Mouse (Mus musculus): ENCODE data around the gene Cd300lf. TPM values are rescaled to one million over a fixed set of nuclear protein-coding genes. Genes with fewer than 3 reads are reported as not detected.

The Cd300lf gene
- total RNA-seq, 2 experiments from 2014 or later: 0.58 TPM; not detected in 1

GRCm38 (mm10) chr11:115157933-115158719, 24.3 kb upstream of the Cd300lf start:
- DNase-seq (ENCODE audit: extremely low spot score in 1 of 2, low spot score in 2 of 2): no peak
- intact Hi-C loops (cut with DNase I): no loop called here
- no peak for TF ChIP-seq CTCF (IDR thresholded peaks at IDR 0.05)
- H3K27ac ChIP-seq: no peak overlapping the region
- no peak overlapping the region for H3K4me3 ChIP-seq

- Histone ChIP-seq H3K27ac (no peak overlapping the region), H3K4me3 (no peak overlapping the region)
- intact Hi-C loops (cut with DNase I): no loop called here
- TF ChIP-seq CTCF (IDR thresholded peaks at IDR 0.05): no peak
- DNase-seq (ENCODE audit: extremely low spot score in 1 of 2, low spot score in 2 of 2): no peak
Observed at GRCm38 (mm10) chr11:115155053-115155634, 21.4 kb upstream of the Cd300lf start.

- no peak overlapping the region for H3K4me3 ChIP-seq
- TF ChIP-seq CTCF (IDR thresholded peaks at IDR 0.05): peak; percentile 74
Observed at GRCm38 (mm10) chr11:115153699-115154292, 20.0 kb upstream of the Cd300lf start.

GRCm38 (mm10) chr11:115153088-115153487, 19.3 kb upstream of the Cd300lf start:
- TF ChIP-seq CTCF (IDR thresholded peaks at IDR 0.05): no peak
- intact Hi-C loops (cut with DNase I): no loop called here
- Histone ChIP-seq H3K4me3 (no peak overlapping the region), H3K27ac (no peak overlapping the region)
- DNase-seq (ENCODE audit: extremely low spot score in 1 of 2, low spot score in 2 of 2): no peak

More at GRCm38 (mm10) chr11:115153699-115154292, 20.0 kb upstream of the Cd300lf start:
- peak; percentile 63 to 66 for DNase-seq (ENCODE audit: extremely low spot score in 1 of 2, low spot score in 2 of 2)
- intact Hi-C loops (cut with DNase I): no loop called here
- no peak overlapping the region for H3K27ac ChIP-seq

GRCm38 (mm10) chr11:115151755-115152429, 18.1 kb upstream of the Cd300lf start:
- intact Hi-C loops (cut with DNase I): loop anchor here (1.0 kb wide), 1 partner anchor 69 kb away; no protein-coding TSS in a partner anchor
- Histone ChIP-seq H3K4me3 (no peak overlapping the region), H3K27ac (no peak overlapping the region)
- no peak for TF ChIP-seq CTCF (IDR thresholded peaks at IDR 0.05)
- no peak for DNase-seq (ENCODE audit: extremely low spot score in 1 of 2, low spot score in 2 of 2)

GRCm38 (mm10) chr11:115150741-115151254, 17.0 kb upstream of the Cd300lf start:
- DNase-seq (ENCODE audit: extremely low spot score in 1 of 2, low spot score in 2 of 2): no peak
- H3K27ac ChIP-seq: no peak overlapping the region
- intact Hi-C loops (cut with DNase I): no loop called here

GRCm38 (mm10) chr11:115147813-115148212, 14.0 kb upstream of the Cd300lf start:
- TF ChIP-seq CTCF (IDR thresholded peaks at IDR 0.05): no peak
- Histone ChIP-seq H3K27ac (no peak overlapping the region), H3K4me3 (no peak overlapping the region)
- DNase-seq (ENCODE audit: extremely low spot score in 1 of 2, low spot score in 2 of 2): no peak
- intact Hi-C loops (cut with DNase I): no loop called here

More at GRCm38 (mm10) chr11:115150741-115151254, 17.0 kb upstream of the Cd300lf start:
- TF ChIP-seq CTCF (IDR thresholded peaks at IDR 0.05): no peak
- H3K4me3 ChIP-seq: no peak overlapping the region

- intact Hi-C loops (cut with DNase I): no loop called here
- DNase-seq (ENCODE audit: extremely low spot score in 1 of 2, low spot score in 2 of 2): no peak
- no peak overlapping the region for H3K27ac ChIP-seq
- no peak overlapping the region for H3K4me3 ChIP-seq
- no peak for TF ChIP-seq CTCF (IDR thresholded peaks at IDR 0.05)
Observed at GRCm38 (mm10) chr11:115141970-115142369, 8.2 kb upstream of the Cd300lf start.

- Histone ChIP-seq H3K27ac (no peak overlapping the region), H3K4me3 (no peak overlapping the region)
- intact Hi-C loops (cut with DNase I): no loop called here
- no peak for DNase-seq (ENCODE audit: extremely low spot score in 1 of 2, low spot score in 2 of 2)
- no peak for TF ChIP-seq CTCF (IDR thresholded peaks at IDR 0.05)
Observed at GRCm38 (mm10) chr11:115138597-115139262, 4.9 kb upstream of the Cd300lf start.

GRCm38 (mm10) chr11:115131768-115132381, 1.9 kb downstream of the Cd300lf start:
- DNase-seq (ENCODE audit: extremely low spot score in 1 of 2, low spot score in 2 of 2): no peak
- H3K27ac ChIP-seq: no peak overlapping the region
- H3K4me3 ChIP-seq: no peak overlapping the region
- TF ChIP-seq CTCF (IDR thresholded peaks at IDR 0.05): no peak
- intact Hi-C loops (cut with DNase I): no loop called here

All from left cerebral cortex, adult 2 months (tissue).